Mouse (Mus musculus) E14TG2a.4 (cell line): ENCODE results near the gene Pkd1.

Source experiments
- CTCF ChIP-seq: conservative IDR thresholded peaks from 2 replicates; pipeline ENCODE4 v1.5.1; 2014; ENCODE audit warnings: low read length
- POU5F1 ChIP-seq: IDR thresholded peaks from 2 replicates; pipeline ENCODE4 v1.6.1; 2014; ENCODE audit warnings: low read length, borderline replicate concordance

DNA sequence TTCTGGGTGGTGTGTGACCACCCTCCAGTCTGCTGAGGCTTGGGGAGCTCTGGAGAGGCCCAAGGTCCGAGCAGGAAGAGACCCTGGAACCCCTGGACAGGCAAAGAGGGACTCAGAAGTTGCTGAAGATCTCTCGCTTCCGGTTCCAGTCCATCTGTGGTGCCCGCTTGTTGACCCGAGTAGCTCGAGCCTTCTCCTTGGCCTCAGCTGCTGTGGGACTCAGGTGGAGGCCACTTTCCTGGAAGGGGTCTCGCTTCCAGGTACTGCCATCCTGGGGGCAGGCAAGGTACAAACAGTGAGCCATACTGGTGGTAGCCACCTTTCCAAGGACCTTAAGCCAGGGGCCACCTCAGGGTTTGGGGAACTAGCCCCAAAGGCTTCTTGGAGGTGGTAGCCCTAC lies 90.5 kb downstream of the Pkd1 start:
- no peak for TF ChIP-seq CTCF
- TF ChIP-seq POU5F1, result no peak
